Mouse (Mus musculus): ENCODE results near the gene Wdr6. TPM values are rescaled to one million over a fixed set of nuclear protein-coding genes. Genes with fewer than 3 reads are reported as not detected.
"Not testable (repeated sequence)": the region's sequence is repeated elsewhere in the genome, so short reads cannot be mapped to it uniquely, and the experiment has no call there.

Gene Wdr6
- polyA plus RNA-seq (2015; fragmentation: Nextera tagmentation; extraction: Ambion mirVana) = 89.6 and 93.7 TPM in 2 replicates

DNA sequence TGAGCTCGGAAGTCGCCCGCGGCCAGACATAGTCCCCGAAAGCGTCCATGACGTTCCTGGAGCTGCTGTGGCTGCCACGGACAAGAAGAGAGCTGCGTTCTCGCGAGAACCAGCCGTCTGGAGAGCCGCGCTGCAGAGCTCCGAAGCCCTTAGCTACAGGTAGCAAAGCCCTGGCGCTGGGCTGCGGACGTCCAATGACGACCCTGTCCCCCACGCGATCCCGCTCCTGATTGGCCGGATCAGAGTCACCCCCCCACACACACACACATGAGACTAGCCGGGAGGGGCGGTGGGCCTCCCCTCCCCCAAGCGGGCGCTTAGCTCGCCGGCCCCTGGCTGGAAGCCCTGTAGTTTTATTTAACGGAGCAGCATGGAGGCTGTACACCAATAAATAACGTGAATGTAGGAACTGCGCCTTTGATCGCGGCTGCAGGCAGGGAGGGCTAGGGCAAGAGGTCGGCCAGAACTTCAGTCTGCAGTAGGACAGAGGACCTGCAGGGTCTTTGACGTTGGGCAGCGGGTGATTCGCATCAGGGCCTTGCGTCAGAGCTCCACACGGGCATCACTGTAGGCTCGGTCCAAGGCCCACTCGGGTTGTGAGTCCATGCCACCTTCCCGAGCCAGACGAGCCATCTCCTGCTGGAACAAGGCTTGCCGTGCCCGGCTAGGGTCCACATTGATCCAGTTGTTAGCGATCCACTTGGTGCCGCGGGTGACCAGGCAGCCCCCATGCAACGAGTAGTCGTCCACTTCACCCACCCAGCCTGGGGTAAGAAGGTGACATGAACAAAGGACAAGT, at the start of gene Wdr6:
Gene Wdr6, minus strand, starts transcription at position 195 of the 799 bp plus-strand sequence.
- 6% methylated on average over 51 of the region's 51 CpGs for WGBS
- H3K36me3 ChIP-seq = peaks cover 25% of the 10 kb centered on the region
- H3K9ac ChIP-seq = peak within 1 kb of the TSS; percentile 72
- H3K27ac ChIP-seq (replicated peaks) = peak within 1 kb of the TSS; percentile 94
- peaks cover 43% of the 10 kb centered on the region for H3K4me1 ChIP-seq
- peak within 1 kb of the TSS; percentile 80 for H3K4me2 ChIP-seq (replicated peaks)
- no peaks in the 10 kb centered on the region for H3K27me3 ChIP-seq
- ATAC-seq (ENCODE audit: insufficient number of reproducible peaks, low FRiP score, low TSS enrichment, low read depth) = peak; percentile 97
- no peaks in the 10 kb centered on the region for H3K9me3 ChIP-seq (replicated peaks)
- H3K4me3 ChIP-seq (replicated peaks) = peak within 1 kb of the TSS; percentile 75

DNA sequence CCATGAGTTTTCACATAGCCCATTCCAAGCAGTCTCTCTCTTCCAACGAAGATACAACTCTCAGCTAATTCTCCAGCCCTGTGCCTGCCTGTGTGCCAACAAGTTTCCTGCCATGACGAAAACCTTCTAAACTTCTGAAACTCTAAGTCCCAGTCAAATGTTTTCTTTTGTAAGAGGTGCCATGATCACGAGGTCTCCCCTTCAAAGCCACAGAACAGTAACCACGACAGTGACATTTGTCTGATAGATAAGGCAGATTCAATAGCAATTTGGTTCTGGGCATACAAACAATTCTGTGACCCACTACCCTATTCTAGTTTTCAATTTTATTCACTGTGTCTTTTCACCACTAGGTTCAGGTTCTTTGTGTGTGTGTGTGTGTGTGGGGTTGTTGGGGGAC, 49.6 kb upstream of the Wdr6 start:
- H3K36me3 ChIP-seq = peaks cover 12% of the 10 kb centered on the region; the same call in 1 of the 2 replicates
- no peak for ATAC-seq (ENCODE audit: insufficient number of reproducible peaks, low FRiP score, low TSS enrichment, low read depth)
- H3K4me2 ChIP-seq (replicated peaks) = no peak overlapping the region
- H3K9ac ChIP-seq = no peak overlapping the region
- no peaks in the 10 kb centered on the region for H3K9me3 ChIP-seq (replicated peaks)
- 80% methylated on average over 4 of the region's 4 CpGs for WGBS
- H3K27ac ChIP-seq (replicated peaks) = no peak overlapping the region
- no peaks in the 10 kb centered on the region for H3K4me1 ChIP-seq
- H3K27me3 ChIP-seq = no peaks in the 10 kb centered on the region
- no peak overlapping the region for H3K4me3 ChIP-seq (replicated peaks)

DNA sequence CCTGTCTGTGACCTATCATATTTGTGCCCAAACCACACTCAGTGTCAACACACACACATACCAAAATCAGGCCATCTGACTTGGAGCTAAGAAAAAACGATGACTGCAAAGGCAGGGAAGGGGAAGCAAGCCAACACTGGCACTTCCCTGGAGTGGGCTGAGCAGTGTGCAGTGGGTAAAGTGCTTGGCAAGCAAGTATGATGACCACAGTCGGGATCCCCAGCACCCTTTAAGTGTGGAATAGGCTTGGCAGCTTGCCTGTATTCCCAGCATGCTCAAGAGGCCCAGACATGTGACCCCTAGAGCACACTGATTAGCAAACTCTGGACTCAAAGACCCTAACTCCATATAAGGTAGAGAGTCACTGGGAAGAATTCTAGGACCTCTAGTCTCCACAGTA, 48.0 kb upstream of the Wdr6 start:
- Histone ChIP-seq H3K4me3 (replicated peaks) (no peak overlapping the region), H3K4me2 (replicated peaks) (no peak overlapping the region), H3K9ac (no peak overlapping the region), H3K36me3 (peaks cover 8% of the 10 kb centered on the region; the same call in 1 of the 2 replicates), H3K27ac (replicated peaks) (no peak overlapping the region), H3K27me3 (no peaks in the 10 kb centered on the region), H3K4me1 (no peaks in the 10 kb centered on the region), H3K9me3 (replicated peaks) (no peaks in the 10 kb centered on the region)
- 68% methylated on average over 2 of the region's 2 CpGs for WGBS
- ATAC-seq (ENCODE audit: insufficient number of reproducible peaks, low FRiP score, low TSS enrichment, low read depth) = no peak

DNA sequence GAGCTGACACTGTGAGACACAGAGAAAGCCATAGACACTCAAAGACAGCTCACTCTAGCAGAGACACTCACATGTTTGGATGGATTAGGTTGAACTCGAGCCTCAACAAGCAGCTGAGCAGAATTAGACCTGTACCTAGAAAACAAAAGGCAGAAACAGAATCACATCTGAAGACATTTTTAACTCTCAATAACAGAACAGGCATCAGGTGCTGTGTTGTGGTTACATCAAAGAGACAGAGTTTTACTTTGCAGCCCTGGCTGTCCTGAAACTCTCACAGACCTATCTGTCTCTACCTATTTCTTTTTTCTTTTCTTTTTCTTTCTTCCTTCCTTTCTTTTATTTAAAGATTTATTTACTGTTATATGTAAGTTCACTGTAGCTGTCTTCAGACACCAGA, 38.8 kb upstream of the Wdr6 start:
- H3K4me1 ChIP-seq = no peaks in the 10 kb centered on the region
- 66% methylated on average over 1 of the region's 1 CpGs for WGBS
- no peak for ATAC-seq (ENCODE audit: insufficient number of reproducible peaks, low FRiP score, low TSS enrichment, low read depth)

DNA sequence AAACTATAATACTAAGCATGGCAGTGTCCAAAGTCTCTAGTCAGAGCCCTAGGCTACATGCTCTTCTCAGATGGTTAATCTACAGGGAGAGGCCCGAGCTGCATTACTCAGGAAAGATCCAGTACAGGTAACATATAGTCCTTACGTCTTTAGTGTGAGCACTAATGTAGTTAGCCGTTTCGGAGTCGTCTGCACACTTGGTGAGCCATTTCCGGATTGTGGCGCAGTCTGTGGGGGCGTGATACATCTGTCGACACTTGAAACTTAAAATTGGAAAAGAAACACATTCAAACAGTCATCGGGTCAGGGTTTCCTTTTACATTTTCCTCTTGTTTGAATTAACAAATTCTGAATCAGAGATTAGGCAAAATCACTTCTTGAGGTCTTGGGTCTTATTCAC, 32.9 kb upstream of the Wdr6 start:
- Histone ChIP-seq H3K4me3 (replicated peaks) (no peak overlapping the region), H3K36me3 (peaks cover 97% of the 10 kb centered on the region), H3K9me3 (replicated peaks) (no peaks in the 10 kb centered on the region), H3K4me2 (replicated peaks) (no peak overlapping the region), H3K4me1 (no peaks in the 10 kb centered on the region), H3K27ac (replicated peaks) (no peak overlapping the region), H3K9ac (no peak overlapping the region), H3K27me3 (no peaks in the 10 kb centered on the region)
- WGBS = 90% methylated on average over 10 of the region's 10 CpGs
- ATAC-seq (ENCODE audit: insufficient number of reproducible peaks, low FRiP score, low TSS enrichment, low read depth) = no peak

More for the DNA sequence above, 38.8 kb upstream of the Wdr6 start:
- peaks cover 69% of the 10 kb centered on the region for H3K36me3 ChIP-seq
- H3K4me3 ChIP-seq (replicated peaks) = no peak overlapping the region
- H3K9ac ChIP-seq = no peak overlapping the region
- H3K27me3 ChIP-seq = no peaks in the 10 kb centered on the region
- H3K9me3 ChIP-seq (replicated peaks) = no peaks in the 10 kb centered on the region
- no peak overlapping the region for H3K4me2 ChIP-seq (replicated peaks)
- no peak overlapping the region for H3K27ac ChIP-seq (replicated peaks)

DNA sequence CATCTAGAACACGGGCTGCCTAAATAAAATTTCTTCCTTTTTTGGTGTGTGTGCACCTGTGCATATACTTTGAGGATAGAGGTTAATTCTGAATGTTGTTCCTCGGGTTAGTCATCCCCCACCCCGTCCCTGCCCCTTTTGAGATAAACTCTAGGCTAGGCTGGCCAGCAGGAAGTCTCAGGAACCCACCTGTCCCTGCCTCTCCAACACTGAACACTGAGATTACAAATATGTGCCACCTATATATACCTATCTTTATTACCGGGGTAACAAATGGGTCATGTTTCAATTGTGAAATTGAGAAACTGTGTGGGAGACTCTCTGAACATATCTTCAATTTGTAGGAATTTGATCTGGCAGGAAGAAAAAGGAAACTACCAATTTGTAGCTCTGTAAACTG, 30.4 kb upstream of the Wdr6 start:
- no peak for ATAC-seq (ENCODE audit: insufficient number of reproducible peaks, low FRiP score, low TSS enrichment, low read depth)
- 88% methylated on average over 4 of the region's 4 CpGs for WGBS

DNA sequence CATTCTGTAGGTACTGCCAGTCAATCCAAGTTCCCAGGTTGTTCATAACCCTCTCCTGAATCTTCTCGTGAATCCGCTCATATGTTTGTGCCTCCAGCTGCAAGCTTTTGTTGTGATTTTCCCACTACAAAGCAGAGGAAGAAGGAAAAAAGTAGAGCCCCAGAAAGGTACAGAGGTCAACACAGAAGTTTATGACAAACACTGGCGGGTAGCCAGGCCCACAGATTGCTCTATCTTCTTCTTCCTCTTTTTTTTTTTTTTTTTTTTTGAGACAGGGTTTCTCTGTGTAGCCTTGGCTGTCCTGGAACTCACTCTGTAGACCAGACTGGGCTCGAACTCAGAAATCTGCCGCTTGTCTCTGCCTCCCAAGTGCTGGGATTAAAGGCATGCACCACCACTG, 29.4 kb upstream of the Wdr6 start:
- H3K27me3 ChIP-seq; ATAC-seq (ENCODE audit: insufficient number of reproducible peaks, low FRiP score, low TSS enrichment, low read depth); H3K9me3 ChIP-seq (replicated peaks); H3K9ac ChIP-seq; H3K4me1 ChIP-seq; H3K4me3 ChIP-seq (replicated peaks); H3K27ac ChIP-seq (replicated peaks); H3K4me2 ChIP-seq (replicated peaks): not testable (repeated sequence)
- peaks cover 97% of the 10 kb centered on the region for H3K36me3 ChIP-seq
- WGBS = 93% methylated on average over 5 of the region's 5 CpGs

More for the DNA sequence above, 30.4 kb upstream of the Wdr6 start:
- H3K9ac ChIP-seq = no peak overlapping the region
- no peaks in the 10 kb centered on the region for H3K27me3 ChIP-seq
- H3K4me1 ChIP-seq = no peaks in the 10 kb centered on the region
- H3K4me2 ChIP-seq (replicated peaks) = no peak overlapping the region
- H3K4me3 ChIP-seq (replicated peaks) = no peak overlapping the region
- H3K9me3 ChIP-seq (replicated peaks) = no peaks in the 10 kb centered on the region
- H3K36me3 ChIP-seq = peaks cover 97% of the 10 kb centered on the region
- H3K27ac ChIP-seq (replicated peaks) = no peak overlapping the region

DNA sequence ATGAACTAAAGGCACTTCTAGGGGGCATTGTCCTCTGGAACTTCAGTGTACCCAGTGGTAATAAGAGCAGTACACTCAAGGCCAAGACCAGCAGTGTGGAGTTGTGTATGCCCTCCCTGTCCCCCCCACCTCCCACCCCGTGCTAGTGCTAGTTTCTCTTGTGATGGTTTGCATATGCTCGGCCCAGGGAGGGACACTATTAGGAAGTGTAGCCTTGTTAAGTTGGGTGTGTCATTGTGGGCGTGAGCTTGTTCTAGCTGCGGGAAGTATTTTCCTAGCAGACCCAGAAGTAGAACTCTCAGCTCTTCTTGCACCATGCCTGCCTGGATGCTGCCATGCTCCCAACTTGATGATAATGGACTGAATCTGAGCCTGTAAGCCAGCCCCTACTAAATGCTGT, 23.4 kb upstream of the Wdr6 start:
- WGBS = 84% methylated on average over 4 of the region's 4 CpGs
- H3K9ac ChIP-seq = no peak overlapping the region
- H3K4me3 ChIP-seq (replicated peaks) = no peak overlapping the region
- no peak overlapping the region for H3K4me2 ChIP-seq (replicated peaks)
- H3K36me3 ChIP-seq = peaks cover 43% of the 10 kb centered on the region
- no peak for ATAC-seq (ENCODE audit: insufficient number of reproducible peaks, low FRiP score, low TSS enrichment, low read depth)
- H3K27ac ChIP-seq (replicated peaks) = no peak overlapping the region
- H3K4me1 ChIP-seq = 0 out of 2 replicates have a peak, but pooled peaks cover 6% of the 10 kb centered on the region
- H3K27me3 ChIP-seq = no peaks in the 10 kb centered on the region
- H3K9me3 ChIP-seq (replicated peaks) = no peaks in the 10 kb centered on the region

DNA sequence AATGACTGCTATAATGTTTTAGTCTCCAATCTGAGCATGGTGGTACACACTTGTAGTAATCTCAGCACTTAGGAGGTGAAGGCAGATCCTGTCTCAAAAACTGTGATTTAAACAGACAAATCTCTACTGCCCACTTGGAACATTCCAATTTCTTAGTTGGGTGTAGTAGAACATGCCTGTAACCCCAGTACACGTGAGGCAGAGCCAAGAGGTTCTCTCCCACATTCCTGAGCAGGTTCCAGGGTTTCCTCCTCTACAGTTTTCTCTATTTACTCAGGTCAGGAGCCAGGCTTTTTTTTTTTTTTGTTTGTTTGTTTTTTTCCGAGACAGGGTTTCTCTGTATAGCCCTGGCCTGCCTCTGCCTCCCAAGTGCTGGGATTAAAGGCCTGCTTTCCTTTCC, 21.5 kb upstream of the Wdr6 start:
- 43% methylated on average over 2 of the region's 2 CpGs for WGBS
- H3K27me3 ChIP-seq = no peaks in the 10 kb centered on the region
- H3K9ac ChIP-seq = no peak overlapping the region
- H3K9me3 ChIP-seq (replicated peaks) = no peaks in the 10 kb centered on the region
- peaks cover 14% of the 10 kb centered on the region; the same call in 1 of the 2 replicates for H3K4me1 ChIP-seq
- ATAC-seq (ENCODE audit: insufficient number of reproducible peaks, low FRiP score, low TSS enrichment, low read depth) = no peak
- no peak overlapping the region for H3K4me2 ChIP-seq (replicated peaks)
- H3K4me3 ChIP-seq (replicated peaks) = no peak overlapping the region
- H3K27ac ChIP-seq (replicated peaks) = no peak overlapping the region
- peaks cover 26% of the 10 kb centered on the region for H3K36me3 ChIP-seq

DNA sequence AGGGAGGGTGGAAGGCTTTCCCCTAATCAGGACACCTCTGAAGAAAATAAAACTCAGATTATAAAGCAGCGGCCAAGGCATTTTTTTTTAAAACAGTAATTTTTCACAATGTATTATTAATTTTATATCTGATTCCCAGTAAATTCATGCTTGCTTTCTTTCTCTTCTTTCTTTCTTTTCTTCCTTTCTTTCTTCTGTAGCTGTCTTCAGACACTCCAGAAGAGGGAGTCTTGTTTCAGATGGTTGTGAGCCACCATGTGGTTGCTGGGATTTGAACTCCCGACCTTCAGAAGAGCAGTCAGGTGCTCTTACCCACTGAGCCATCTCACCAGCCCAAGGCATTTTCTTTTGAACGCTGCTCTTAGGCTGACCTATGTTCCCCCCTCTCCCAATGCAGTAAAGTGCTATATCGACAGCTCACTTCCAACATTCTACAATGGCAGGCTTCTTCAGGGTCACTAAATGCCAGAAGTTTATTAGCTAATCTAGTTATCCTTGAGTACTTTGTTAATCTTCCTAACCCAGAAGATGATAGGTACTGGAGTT, 20.6 kb upstream of the Wdr6 start:
- H3K27ac ChIP-seq (replicated peaks) = no peak overlapping the region
- H3K4me1 ChIP-seq = peaks cover 14% of the 10 kb centered on the region; the same call in 1 of the 2 replicates
- no peaks in the 10 kb centered on the region for H3K9me3 ChIP-seq (replicated peaks)
- H3K36me3 ChIP-seq = peaks cover 17% of the 10 kb centered on the region
- no peaks in the 10 kb centered on the region for H3K27me3 ChIP-seq
- no peak overlapping the region for H3K4me3 ChIP-seq (replicated peaks)
- H3K4me2 ChIP-seq (replicated peaks) = no peak overlapping the region
- no peak overlapping the region for H3K9ac ChIP-seq
- ATAC-seq (ENCODE audit: insufficient number of reproducible peaks, low FRiP score, low TSS enrichment, low read depth) = no peak
- WGBS = 69% methylated on average over 4 of the region's 4 CpGs

DNA sequence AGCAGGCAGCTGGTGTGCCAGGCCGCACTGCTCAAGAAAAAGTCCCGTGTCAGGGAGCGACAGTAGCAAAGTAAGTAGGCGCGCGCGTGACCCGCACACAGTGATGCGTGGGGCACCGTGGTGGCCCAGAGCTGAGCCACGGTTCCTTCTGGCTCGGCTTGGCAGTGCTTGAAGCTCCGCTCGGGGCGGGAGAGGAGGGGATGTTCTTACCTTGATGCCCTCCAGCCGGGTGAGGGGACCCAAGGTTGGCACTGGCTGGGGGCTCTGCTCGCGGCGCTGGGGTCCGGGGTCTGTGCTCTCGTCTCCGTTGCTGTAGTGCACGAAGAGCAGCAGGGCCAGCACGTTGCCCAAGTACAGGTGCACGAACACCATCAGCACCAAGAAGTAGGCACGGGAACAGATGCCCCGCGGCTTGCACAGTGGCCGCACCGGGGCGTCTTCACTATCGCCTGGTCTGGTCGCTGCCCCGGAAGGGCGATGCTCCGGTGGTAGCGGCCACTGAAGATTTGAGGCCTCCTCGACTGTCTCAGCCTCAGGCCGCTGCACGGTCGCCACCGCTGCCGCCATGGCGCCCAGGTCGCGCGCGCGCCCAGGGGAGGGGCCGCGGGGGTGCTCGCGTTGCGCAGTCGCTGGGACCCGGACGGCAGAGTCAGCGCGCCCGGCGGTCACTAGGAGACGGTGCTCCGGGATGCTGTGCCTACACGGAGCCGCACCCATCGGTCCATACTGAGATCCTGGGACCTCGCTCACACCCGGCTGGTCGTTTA, 18.6 kb upstream of the Wdr6 start, which contains the start of gene P4htm:
Gene P4htm, minus strand, starts transcription at position 670 of the 767 bp plus-strand sequence.
- Histone ChIP-seq H3K27ac (replicated peaks) (0 out of 2 replicates have a peak within 1 kb of the TSS, but pooled peaks have one; percentile 17), H3K4me1 (peaks cover 14% of the 10 kb centered on the region; the same call in 1 of the 2 replicates), H3K4me2 (replicated peaks) (peak within 1 kb of the TSS; percentile 91), H3K27me3 (no peaks in the 10 kb centered on the region), H3K9ac (peak within 1 kb of the TSS; percentile 65), H3K9me3 (replicated peaks) (no peaks in the 10 kb centered on the region), H3K4me3 (replicated peaks) (peak within 1 kb of the TSS; percentile 77), H3K36me3 (no peaks in the 10 kb centered on the region; the same call in 1 of the 2 replicates)
- 4% methylated on average over 69 of the region's 69 CpGs for WGBS
- peak; percentile 80 for ATAC-seq (ENCODE audit: insufficient number of reproducible peaks, low FRiP score, low TSS enrichment, low read depth)

Measured in embryonic facial prominence, embryonic 15.5 days (tissue).